Mouse (Mus musculus) heart, postnatal 14 days (tissue): ENCODE results near the gene Kcnq4. TPM values are rescaled to one million over a fixed set of nuclear protein-coding genes. Genes with fewer than 3 reads are reported as not detected.
A peak's percentile ranks its signal among the peaks of the same experiment; 100 is the strongest.

Experiments used
- DNase-seq, 2 experiments: peaks; one replicate each; pipeline ENCODE4 v3.0.0; 2021 to 2022
- intact Hi-C: fragments of 180-260 bp; cut with DNase I; formaldehyde crosslinking; loops from one replicate; pipeline ENCODE4 v1.15.1; 2025
- total RNA-seq, 2 experiments: library from RNA; stranded (reverse); gene quantifications; 2 replicates each; pipeline ENCODE4 v1.2.3; 2021

Kcnq4 gene
- total RNA-seq, 2 experiments from 2014 or later, result 2.8 to 4.0 TPM

GRCm38 (mm10) chr4:120727842-120728241 lies 20.6 kb downstream of the Kcnq4 start:
- no peak for DNase-seq
- intact Hi-C loops, result no loop called here

- DNase-seq, result peak; percentile 49 to 64
- intact Hi-C loops, result no loop called here
Measured at GRCm38 (mm10) chr4:120726174-120726573, 22.2 kb downstream of the Kcnq4 start.

GRCm38 (mm10) chr4:120725516-120726090 lies 22.8 kb downstream of the Kcnq4 start:
- peak in 1 of 2 experiments; percentile 48 for DNase-seq
- intact Hi-C loops, result no loop called here

GRCm38 (mm10) chr4:120721574-120721973 lies 26.8 kb downstream of the Kcnq4 start:
- no peak for DNase-seq
- intact Hi-C loops, result no loop called here

- no peak for DNase-seq
- intact Hi-C loops, result no loop called here
Measured at GRCm38 (mm10) chr4:120719152-120719551, 29.3 kb downstream of the Kcnq4 start.

GRCm38 (mm10) chr4:120717591-120717990 lies 30.8 kb downstream of the Kcnq4 start:
- intact Hi-C loops, result no loop called here
- DNase-seq, result no peak

GRCm38 (mm10) chr4:120716765-120717164 lies 31.6 kb downstream of the Kcnq4 start:
- DNase-seq, result no peak
- intact Hi-C loops, result no loop called here

- peak; percentile 26 to 51 for DNase-seq
- intact Hi-C loops, result no loop called here
Measured at GRCm38 (mm10) chr4:120716141-120716571, 32.3 kb downstream of the Kcnq4 start.

- no peak for DNase-seq
- intact Hi-C loops, result no loop called here
Measured at GRCm38 (mm10) chr4:120713856-120714497, 34.4 kb downstream of the Kcnq4 start.

- no peak for DNase-seq
- intact Hi-C loops, result no loop called here
Measured at GRCm38 (mm10) chr4:120713021-120713420, 35.4 kb downstream of the Kcnq4 start.

GRCm38 (mm10) chr4:120712236-120712635 lies 36.2 kb downstream of the Kcnq4 start:
- intact Hi-C loops, result no loop called here
- no peak for DNase-seq

GRCm38 (mm10) chr4:120702511-120702910 lies 45.9 kb downstream of the Kcnq4 start:
- no peak for DNase-seq
- intact Hi-C loops, result no loop called here

- intact Hi-C loops, result no loop called here
- peak in 1 of 2 experiments; percentile 24 for DNase-seq
Measured at GRCm38 (mm10) chr4:120702056-120702455, 46.4 kb downstream of the Kcnq4 start.

- DNase-seq, result peak; percentile 14 to 18
- intact Hi-C loops, result no loop called here
Measured at GRCm38 (mm10) chr4:120701180-120701579, 47.2 kb downstream of the Kcnq4 start.

GRCm38 (mm10) chr4:120697799-120698484 lies 50.5 kb downstream of the Kcnq4 start:
- no peak for DNase-seq
- intact Hi-C loops, result no loop called here

GRCm38 (mm10) chr4:120697353-120697752 lies 51.1 kb downstream of the Kcnq4 start:
- no peak for DNase-seq
- intact Hi-C loops, result no loop called here

- intact Hi-C loops, result loop anchor here (5.0 kb wide), 1 partner anchor 195 kb away; no protein-coding TSS in a partner anchor
Measured at GRCm38 (mm10) chr4:120692717-120693116, 55.7 kb downstream of the Kcnq4 start.

GRCm38 (mm10) chr4:120689317-120689716 lies 59.1 kb downstream of the Kcnq4 start:
- DNase-seq, result no peak
- intact Hi-C loops, result no loop called here

More at GRCm38 (mm10) chr4:120692717-120693116, 55.7 kb downstream of the Kcnq4 start:
- peak; percentile 44 to 77 for DNase-seq

GRCm38 (mm10) chr4:120687282-120687681 lies 61.1 kb downstream of the Kcnq4 start:
- intact Hi-C loops, result no loop called here
- DNase-seq, result no peak

GRCm38 (mm10) chr4:120683278-120683997 lies 65.0 kb downstream of the Kcnq4 start:
- intact Hi-C loops, result loop anchor here (5.0 kb wide), 1 partner anchor 224 kb away; no protein-coding TSS in a partner anchor
- no peak for DNase-seq

- peak; percentile 55 to 71 for DNase-seq
- intact Hi-C loops, result loop anchor here (1.0 to 5.0 kb wide), 2 partner anchors 93 to 225 kb away; no protein-coding TSS in a partner anchor
Measured at GRCm38 (mm10) chr4:120682168-120682567, 66.2 kb downstream of the Kcnq4 start.
